Mouse (Mus musculus) CD4-positive naive resting alpha-beta T cell, adult 76 days (primary cell): Measurements from ENCODE around the gene Defb35. TPM values are rescaled to one million over a fixed set of nuclear protein-coding genes. Genes with fewer than 3 reads are reported as not detected.

Experiments used
- total RNA-seq: library from RNA; stranded (reverse); gene quantifications from one replicate; pipeline ENCODE4 v1.2.4, GENCODE M21; 2023

Defb35 gene
- not detected for total RNA-seq

DNA sequence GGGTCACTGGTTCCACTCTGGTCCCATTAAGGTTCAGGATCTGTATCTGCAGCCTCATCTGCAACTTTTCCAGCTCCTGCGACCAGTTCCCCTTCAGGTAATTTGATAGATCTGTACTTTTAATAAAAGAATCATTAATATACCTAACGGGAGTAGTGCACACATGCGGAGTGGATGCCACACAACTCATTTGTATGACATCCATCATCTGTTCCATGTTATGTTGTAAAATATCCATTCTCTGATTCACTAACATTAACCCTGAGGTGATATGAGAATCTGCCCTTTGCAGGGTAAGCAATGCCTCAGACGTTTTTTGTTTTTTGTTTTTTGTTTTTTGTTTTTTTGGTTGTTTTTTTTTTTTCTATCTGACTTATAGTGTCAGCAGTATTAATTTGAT is at the start of gene Defb35:
Gene Defb35 (plus strand): TSS at position 301 of the 400 bp plus-strand sequence.

DNA sequence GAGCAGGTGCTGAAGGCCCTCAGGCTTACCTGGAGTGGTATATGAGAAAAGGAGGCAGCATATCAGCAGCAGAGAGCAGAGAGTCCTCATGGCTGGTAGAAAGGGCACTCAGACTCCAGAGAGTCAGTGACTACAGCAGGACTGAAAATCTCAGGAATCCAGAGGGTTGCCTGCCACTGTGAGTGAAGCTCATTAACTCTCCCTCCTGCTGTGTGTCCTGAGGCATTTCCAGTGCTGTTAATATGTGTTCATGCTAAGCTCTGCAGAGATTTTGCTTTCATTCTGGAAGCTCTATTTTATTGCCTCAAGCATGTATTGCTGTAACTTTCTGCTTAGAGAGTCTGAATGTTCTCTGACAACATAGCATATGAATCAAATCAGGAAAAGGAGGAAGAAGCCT is 31.9 kb upstream of the Defb35 start, which contains the start of gene Defb11:
Gene Defb11 (minus strand): TSS at position 123 of the 400 bp plus-strand sequence.

DNA sequence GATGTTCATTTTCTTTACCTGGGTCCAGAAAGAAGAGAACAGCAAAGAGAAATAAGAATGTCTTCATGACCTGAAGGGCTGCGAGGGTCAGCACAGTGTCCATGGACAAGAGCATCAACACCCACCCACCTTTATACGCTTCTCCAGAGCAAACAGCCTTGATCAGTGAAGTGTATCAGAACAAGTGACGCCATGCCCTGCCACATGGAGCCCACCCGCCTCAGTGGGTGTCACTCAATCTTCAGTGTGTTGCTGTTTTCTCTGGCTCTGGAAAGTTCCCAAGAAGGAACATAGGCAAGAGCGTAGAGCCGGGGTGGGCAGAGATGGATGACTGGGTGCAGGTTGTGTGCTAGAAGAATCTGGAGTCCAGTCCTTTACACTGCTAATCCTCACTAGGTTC is 5.5 kb upstream of the Defb35 start, which contains the start of gene Defb15:
Gene Defb15 (minus strand): TSS at position 101 of the 400 bp plus-strand sequence.

DNA sequence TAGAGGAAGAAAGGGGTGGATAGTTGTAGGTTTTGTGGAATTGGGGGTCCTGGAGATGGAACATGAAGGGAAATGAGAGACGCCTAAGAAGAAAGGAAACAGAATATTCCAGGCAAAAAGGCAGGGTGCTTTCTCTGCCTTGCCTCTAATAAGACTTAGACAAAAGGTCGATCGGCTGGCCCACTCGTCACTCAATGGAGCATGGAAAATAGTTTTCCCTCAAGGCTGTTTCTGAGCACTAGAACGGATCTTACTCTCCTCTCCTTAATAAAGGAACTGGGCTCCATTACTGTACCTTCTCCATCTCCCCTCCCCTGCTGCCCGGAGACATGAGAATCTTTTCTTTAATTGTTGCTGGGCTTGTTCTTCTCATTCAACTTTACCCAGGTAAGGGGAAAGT is 8.3 kb downstream of the Defb35 start, which contains the start of gene Defb13:
Gene Defb13 (plus strand): TSS at position 301 of the 400 bp plus-strand sequence.

DNA sequence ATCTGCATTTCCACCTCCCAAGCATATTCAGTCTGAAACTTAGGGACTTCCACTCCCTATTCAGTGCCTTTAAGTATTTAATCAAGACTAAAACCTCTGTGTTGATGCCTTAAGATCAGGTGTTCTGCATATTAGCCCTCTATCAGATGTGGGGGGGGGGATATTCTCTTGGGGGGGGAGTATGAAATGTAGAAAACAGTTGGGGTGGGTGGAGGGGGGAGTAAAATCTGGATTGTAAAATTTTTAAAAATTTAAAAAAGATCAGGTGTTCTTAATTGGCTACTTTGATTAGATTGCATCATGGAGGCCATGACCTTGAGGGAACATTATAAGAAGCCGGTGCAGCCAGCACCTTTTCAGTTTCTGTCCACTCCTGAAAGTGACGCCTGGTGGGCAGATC is 20.3 kb downstream of the Defb35 start, which contains the start of gene Fam90a1a:
Gene Fam90a1a (plus strand): TSS at position 301 of the 400 bp plus-strand sequence.

DNA sequence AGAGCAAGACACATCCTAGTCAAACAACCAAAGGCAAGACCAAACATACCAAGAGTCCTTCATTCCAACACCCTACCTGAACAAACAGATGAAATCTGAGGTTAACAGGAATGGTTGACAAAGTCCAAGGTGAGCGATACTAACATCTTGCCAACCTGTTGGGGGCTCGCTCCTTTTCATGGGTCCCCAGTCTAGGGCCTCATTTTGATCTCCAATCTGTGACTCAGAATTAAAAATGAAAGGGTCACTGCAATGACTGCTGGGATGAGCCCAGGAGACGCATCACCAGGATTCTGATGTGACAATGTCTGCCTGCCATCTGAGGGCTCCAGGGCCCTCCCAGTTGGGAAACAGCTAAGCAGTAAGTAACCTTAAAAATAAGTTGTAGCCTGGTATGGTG is 31.3 kb downstream of the Defb35 start, which contains the start of gene Ccdc70:
Gene Ccdc70 (plus strand): TSS at position 301 of the 400 bp plus-strand sequence.

Other genes starting within 250 kb of the Defb35 start
- not detected for gene AY761184, start 234.7 kb upstream of the Defb35 start, total RNA-seq
- not detected for gene Defa24, start 203.9 kb upstream of the Defb35 start, total RNA-seq
- not detected for gene Defb50, start 114.8 kb upstream of the Defb35 start, total RNA-seq
- not detected for gene Defb2, start 98.4 kb upstream of the Defb35 start, total RNA-seq
- not detected for gene Defb10, start 79.5 kb upstream of the Defb35 start, total RNA-seq
- not detected for gene Defb9, start 52.9 kb upstream of the Defb35 start, total RNA-seq
- gene Defb11, start 31.9 kb upstream of the Defb35 start, total RNA-seq, result not detected
- not detected for gene Defb15, start 5.6 kb upstream of the Defb35 start, total RNA-seq
- gene Defb13, start 8.4 kb downstream of the Defb35 start, total RNA-seq, result not detected
- not detected for gene Fam90a1a, start 20.4 kb downstream of the Defb35 start, total RNA-seq
- not detected for gene Ccdc70, start 31.4 kb downstream of the Defb35 start, total RNA-seq
- 0.23 TPM for gene Atp7b, start 122.0 kb downstream of the Defb35 start, total RNA-seq
- gene Alg11, start 122.4 kb downstream of the Defb35 start, total RNA-seq, result 21.7 TPM
- gene Nek5, start 186.7 kb downstream of the Defb35 start, total RNA-seq, result not detected
- 4.0 TPM for gene Nek3, start 228.1 kb downstream of the Defb35 start, total RNA-seq
- 3.2 TPM for gene Ckap2, start 247.5 kb downstream of the Defb35 start, total RNA-seq